Mouse (Mus musculus): ENCODE measurements around the gene Trex1. TPM values are rescaled to one million over a fixed set of nuclear protein-coding genes. Genes with fewer than 3 reads are reported as not detected.

The Trex1 gene
- total RNA-seq, 2 experiments from 2014 or later = 11.9 to 13.2 TPM

GRCm38 (mm10) chr9:109090446-109090845 lies 30.9 kb upstream of the Trex1 start:
- no peak for DNase-seq (ENCODE audit: low spot score in 2 of 2)

- peak; percentile 63 to 72 for DNase-seq (ENCODE audit: low spot score in 2 of 2)
Measured at GRCm38 (mm10) chr9:109087987-109088386, 28.5 kb upstream of the Trex1 start.

- DNase-seq (ENCODE audit: low spot score in 2 of 2) = no peak
Measured at GRCm38 (mm10) chr9:109084922-109085321, 25.4 kb upstream of the Trex1 start.

GRCm38 (mm10) chr9:109082124-109082800 lies 22.7 kb upstream of the Trex1 start, which contains the start of the genes Ccdc51 and Tma7:
TSS of gene Ccdc51 (plus strand) at chr9:109082493.
TSS of gene Tma7 (minus strand) at chr9:109082587.
- peak; percentile 74 to 85 for DNase-seq (ENCODE audit: low spot score in 2 of 2)

GRCm38 (mm10) chr9:109081749-109082123 lies 22.2 kb upstream of the Trex1 start:
- no peak for DNase-seq (ENCODE audit: low spot score in 2 of 2)

- DNase-seq (ENCODE audit: low spot score in 2 of 2) = no peak
Measured at GRCm38 (mm10) chr9:109080516-109080915, 21.0 kb upstream of the Trex1 start.

- peak; percentile 93 to 94 for DNase-seq (ENCODE audit: low spot score in 2 of 2)
Measured at GRCm38 (mm10) chr9:109073661-109074573, 14.4 kb upstream of the Trex1 start, which contains the start of gene Atrip. TSS of gene Atrip (minus strand) at chr9:109074124.

GRCm38 (mm10) chr9:109068095-109068735 lies 8.7 kb upstream of the Trex1 start:
- DNase-seq (ENCODE audit: low spot score in 2 of 2) = no peak

- no peak for DNase-seq (ENCODE audit: low spot score in 2 of 2)
Measured at GRCm38 (mm10) chr9:109060898-109061295, 1.4 kb upstream of the Trex1 start.

- peak in 1 of 2 experiments; percentile 42 for DNase-seq (ENCODE audit: low spot score in 2 of 2)
Measured at GRCm38 (mm10) chr9:109060184-109060897, 807 bp upstream of the Trex1 start.

- DNase-seq (ENCODE audit: low spot score in 2 of 2) = no peak
Measured at GRCm38 (mm10) chr9:109058006-109058765, 1.3 kb downstream of the Trex1 start.

GRCm38 (mm10) chr9:109057543-109057942 lies 2.0 kb downstream of the Trex1 start:
- DNase-seq (ENCODE audit: low spot score in 2 of 2) = no peak

- no peak for DNase-seq (ENCODE audit: low spot score in 2 of 2)
Measured at GRCm38 (mm10) chr9:109056916-109057315, 2.6 kb downstream of the Trex1 start.

GRCm38 (mm10) chr9:109056081-109056690 lies 3.3 kb downstream of the Trex1 start:
- DNase-seq (ENCODE audit: low spot score in 2 of 2) = no peak

- DNase-seq (ENCODE audit: low spot score in 2 of 2) = no peak
Measured at GRCm38 (mm10) chr9:109055271-109056030, 4.1 kb downstream of the Trex1 start.

GRCm38 (mm10) chr9:109054712-109055111 lies 4.8 kb downstream of the Trex1 start:
- peak; percentile 48 to 64 for DNase-seq (ENCODE audit: low spot score in 2 of 2)

- no peak for DNase-seq (ENCODE audit: low spot score in 2 of 2)
Measured at GRCm38 (mm10) chr9:109053851-109054250, 5.7 kb downstream of the Trex1 start.

- no peak for DNase-seq (ENCODE audit: low spot score in 2 of 2)
Measured at GRCm38 (mm10) chr9:109053366-109053765, 6.2 kb downstream of the Trex1 start.

Measured in layer of hippocampus, postnatal 10 days (tissue).